Mouse (Mus musculus) mouse embryonic stem cell (cell line): ENCODE data around the gene Pakap.

Experiments
- in situ Hi-C, 2 experiments: fragments of 300-500 bp; cut with MboI; formaldehyde crosslinking; loops; 1 replicate in 1 of 2; 3 replicates in 1 of 2; pipeline ENCODE4 v1.14.3; 2019 to 2020; ENCODE audit warnings: low sequenced_read_pairs in 2 of 2, low pct_unique_long_range_greater_than_20kb in 1 of 2, mixed read lengths in 1 of 2; ENCODE audit not compliant: unreplicated experiment in 1 of 2

Pakap gene

GRCm38 (mm10) chr4:57770185-57770823 lies 202.3 kb downstream of the Pakap start:
- in situ Hi-C loops: no loop called here

GRCm38 (mm10) chr4:57771558-57772219 lies 203.7 kb downstream of the Pakap start:
- in situ Hi-C loops: no loop called here

GRCm38 (mm10) chr4:57772851-57773510 lies 205.0 kb downstream of the Pakap start:
- in situ Hi-C loops: no loop called here

DNA sequence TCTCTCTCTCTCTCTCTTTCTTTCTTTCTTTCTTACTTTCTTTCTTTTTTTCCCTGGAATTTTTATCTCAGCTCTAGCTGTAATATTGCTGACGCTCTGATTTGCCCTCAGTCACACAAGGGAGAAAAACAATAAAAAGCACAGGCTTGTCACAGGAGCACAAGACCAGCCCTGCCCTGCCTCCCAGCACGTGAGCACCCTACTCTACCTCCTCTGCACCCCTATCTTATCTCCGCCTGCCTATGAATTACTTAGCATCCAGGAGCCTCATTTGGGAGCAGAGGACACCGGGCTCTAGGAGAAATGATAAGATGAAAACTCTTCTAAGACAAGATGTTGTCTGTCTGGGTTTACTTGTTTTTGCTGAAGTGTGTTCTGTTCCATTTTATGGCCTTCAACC lies 206.5 kb downstream of the Pakap start:
- in situ Hi-C loops: no loop called here

GRCm38 (mm10) chr4:57775582-57775981 lies 207.6 kb downstream of the Pakap start:
- in situ Hi-C loops: no loop called here

- in situ Hi-C loops: loop anchor here in 1 of 2 experiments (5.0 kb wide), 1 partner anchor 108 kb away; no protein-coding TSS in a partner anchor
These were observed 212.4 kb downstream of the Pakap start for GRCm38 (mm10) chr4:57780403-57780802.

DNA sequence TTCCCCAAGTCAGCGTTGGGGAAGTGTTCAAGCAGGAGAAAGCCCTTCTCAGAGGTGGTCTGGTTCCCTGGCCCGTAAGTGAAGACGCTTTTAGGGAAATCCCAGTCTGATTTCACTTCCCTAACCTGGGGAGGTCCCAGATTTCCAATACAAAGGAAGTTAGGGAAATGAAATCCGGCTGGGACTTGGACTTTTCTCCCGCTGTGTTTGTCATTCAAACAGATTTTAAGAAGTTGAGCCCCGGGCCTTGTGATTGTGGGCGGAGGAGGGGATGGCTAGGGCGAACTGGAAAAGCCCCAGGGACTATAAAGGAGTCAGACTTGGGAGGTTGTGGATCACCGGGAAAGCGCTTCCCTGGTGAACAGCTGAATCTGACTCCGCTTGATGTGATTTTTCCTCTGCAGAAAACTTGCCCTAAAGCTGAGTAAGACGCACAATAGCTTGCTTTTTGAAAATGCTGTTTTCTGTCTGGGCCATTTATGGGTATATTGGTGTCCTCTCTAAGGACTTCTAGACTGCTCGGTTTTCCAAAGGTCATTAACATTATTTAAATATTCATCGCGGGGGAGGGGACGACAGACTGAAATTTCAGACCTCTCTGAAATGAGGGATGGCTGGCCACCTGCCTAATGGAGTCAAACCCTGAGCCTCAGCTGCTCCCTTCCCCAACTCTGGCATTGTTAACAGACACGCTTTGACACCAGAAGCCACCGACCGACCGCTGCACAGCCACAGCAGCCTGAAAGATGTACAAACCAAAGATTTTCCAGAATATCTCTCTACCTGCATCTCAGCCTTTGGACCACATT lies 213.1 kb downstream of the Pakap start:
- in situ Hi-C loops: loop anchor here in 1 of 2 experiments (5.0 kb wide), 1 partner anchor 109 kb away; no protein-coding TSS in a partner anchor

GRCm38 (mm10) chr4:57781994-57782393 lies 214.0 kb downstream of the Pakap start:
- in situ Hi-C loops: loop anchor here in 1 of 2 experiments (5.0 kb wide), 1 partner anchor 110 kb away; no protein-coding TSS in a partner anchor

- in situ Hi-C loops: loop anchor here in 1 of 2 experiments (5.0 kb wide), 1 partner anchor 110 kb away; no protein-coding TSS in a partner anchor
These were observed 214.8 kb downstream of the Pakap start for GRCm38 (mm10) chr4:57782549-57783390.

GRCm38 (mm10) chr4:57783391-57783770 lies 215.4 kb downstream of the Pakap start:
- in situ Hi-C loops: loop anchor here in 1 of 2 experiments (5.0 kb wide), 1 partner anchor 111 kb away; no protein-coding TSS in a partner anchor

DNA sequence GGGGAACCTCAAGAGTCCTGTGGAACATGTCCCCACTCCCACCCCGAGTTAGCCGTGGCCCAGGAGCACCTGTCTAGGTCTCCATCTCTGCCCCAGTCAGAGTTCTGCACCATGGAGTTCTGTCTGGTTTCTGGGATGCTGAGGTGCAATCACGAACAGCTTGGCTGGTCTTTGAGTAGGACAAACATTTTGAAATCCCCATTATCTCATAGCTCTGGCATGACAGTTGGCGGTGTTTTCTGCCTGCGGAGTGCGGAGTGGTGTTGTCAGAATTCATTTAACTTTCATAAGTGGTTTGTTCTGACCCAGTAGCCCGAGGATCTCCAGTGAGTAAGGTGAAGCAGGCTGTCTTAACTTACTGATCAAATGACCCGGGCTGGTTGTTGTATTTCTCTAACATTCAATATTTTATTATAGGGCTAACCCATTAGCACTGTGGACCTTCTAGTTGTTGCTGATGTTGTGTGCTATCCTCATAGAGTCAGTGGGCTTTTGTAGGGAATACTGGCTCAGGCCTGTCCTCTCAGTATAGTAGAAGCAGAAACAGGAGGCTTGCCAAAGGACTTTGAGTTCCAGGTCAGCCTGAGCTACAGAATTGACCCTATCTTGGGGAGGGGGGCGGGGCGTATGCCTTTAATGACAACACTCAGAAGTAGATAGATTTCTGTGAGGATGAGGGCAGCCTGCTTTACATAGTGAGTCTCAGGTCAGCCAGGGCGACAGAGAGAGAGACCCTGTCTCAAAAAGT lies 216.0 kb downstream of the Pakap start:
- in situ Hi-C loops: loop anchor here in 1 of 2 experiments (5.0 kb wide), 1 partner anchor 112 kb away; no protein-coding TSS in a partner anchor

DNA sequence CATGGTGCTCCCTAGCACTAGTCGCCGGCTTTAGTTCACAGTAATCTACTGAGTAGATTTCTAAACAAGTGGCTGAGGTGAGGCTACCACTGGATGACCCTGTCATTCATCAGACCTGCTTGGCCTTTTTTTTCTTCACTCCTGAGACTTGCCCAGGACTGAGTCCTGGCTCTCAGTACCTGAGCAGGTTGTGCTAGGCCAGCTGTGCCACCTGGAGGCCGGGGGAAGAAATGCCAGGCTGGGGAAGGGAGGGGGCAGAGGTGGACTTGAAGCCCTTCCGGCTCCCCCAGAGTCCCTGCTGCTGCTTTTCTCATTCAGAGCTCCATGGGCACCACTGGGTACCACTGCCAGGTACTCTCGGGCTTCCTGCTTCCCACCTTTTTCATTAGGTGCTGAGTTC lies 220.7 kb downstream of the Pakap start:
- in situ Hi-C loops: no loop called here

DNA sequence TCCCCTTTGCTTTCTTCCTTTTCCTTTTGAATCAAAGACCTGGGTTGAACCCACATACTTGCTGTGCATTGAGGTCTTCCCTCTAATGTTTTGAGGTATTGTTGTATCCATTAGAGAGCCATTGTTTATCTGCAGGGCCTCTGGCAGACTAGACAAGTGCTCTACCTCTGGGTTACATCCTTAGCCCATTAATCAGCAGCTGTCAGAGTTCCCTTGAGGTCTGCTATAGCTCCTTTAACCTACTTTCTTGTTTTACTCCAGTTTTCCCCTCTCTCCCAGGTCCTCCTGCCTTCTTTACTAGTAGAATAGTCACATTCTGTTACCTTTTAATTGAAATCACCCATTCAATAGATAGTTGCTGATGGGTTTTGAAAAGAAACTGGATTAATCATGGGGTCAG lies 221.1 kb downstream of the Pakap start:
- in situ Hi-C loops: no loop called here

DNA sequence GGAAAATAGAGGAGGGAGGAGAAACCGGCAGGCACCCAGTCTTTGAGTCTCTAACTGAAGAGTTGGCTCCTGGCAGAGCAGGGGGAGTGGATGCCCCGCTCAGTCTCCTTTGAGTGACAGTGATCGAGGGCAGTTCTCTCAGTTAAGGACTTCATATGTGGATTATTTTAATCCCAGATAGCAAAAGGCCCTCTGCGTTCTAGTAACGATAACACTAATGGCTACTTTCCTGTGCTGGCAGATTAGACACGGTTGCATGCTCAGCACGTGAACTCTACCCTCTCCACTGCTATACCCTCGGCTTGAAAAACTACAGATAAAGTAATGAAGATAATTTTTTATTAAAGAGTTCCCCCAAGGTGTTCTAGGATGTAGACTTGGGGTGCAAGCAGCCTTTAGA lies 226.0 kb downstream of the Pakap start:
- in situ Hi-C loops: no loop called here

GRCm38 (mm10) chr4:57794547-57794946 lies 226.6 kb downstream of the Pakap start:
- in situ Hi-C loops: no loop called here

DNA sequence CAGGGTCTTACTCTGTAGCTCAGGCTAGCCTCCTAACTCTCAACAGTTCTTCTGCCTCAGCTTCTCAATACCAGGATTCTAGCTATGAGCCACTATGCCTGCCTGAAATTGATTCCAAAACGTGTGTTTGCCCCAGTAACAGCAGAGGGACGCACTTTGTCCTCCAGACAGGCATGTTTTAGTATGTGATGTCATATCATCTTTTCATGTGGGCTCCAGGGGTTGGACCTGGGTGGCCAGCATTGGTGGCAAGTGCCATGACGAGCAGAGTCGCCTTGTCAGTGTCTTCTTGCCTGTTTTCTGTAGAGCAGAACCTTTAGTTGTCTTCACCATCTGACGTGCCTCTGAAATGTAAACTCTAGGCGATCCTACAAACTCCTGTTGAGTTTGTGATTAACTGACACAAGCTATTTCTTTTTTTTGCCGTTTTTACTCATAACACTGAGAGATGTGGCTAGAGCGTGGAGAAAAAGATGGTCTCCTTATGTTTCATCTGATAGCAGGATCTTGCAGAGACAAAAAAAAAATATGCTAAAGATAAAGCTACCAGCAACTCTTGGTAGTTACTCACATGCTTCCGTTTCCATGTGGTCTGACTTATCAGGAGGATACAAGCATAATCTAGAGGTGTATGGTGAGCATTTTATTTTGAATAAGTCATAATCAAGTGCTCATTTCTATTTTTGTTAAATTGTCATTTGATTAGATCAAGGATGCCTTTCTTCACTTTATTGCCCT lies 229.7 kb downstream of the Pakap start:
- in situ Hi-C loops: no loop called here
